Mouse (Mus musculus) embryonic facial prominence, embryonic 11.5 days (tissue): Measurements from ENCODE around the gene 9130023H24Rik. TPM values are rescaled to one million over a fixed set of nuclear protein-coding genes. Genes with fewer than 3 reads are reported as not detected.
A peak's percentile ranks its signal among the peaks of the same experiment; 100 is the strongest.

ENCODE experiments used
- ATAC-seq: fragments of 200-750 bp; cut with Nextera tagmentation; replicated peaks from 2 replicates; pipeline ENCODE4 v1.8.0; 2017; ENCODE audit warnings: low read depth; ENCODE audit not compliant: insufficient number of reproducible peaks, low FRiP score, low TSS enrichment
- DNase-seq: peaks from one replicate; pipeline ENCODE4 v3.0.0-alpha.2; 2015; ENCODE audit warnings: low spot score
- H3K27ac ChIP-seq: fragments of 300-500 bp; sonication (generic); replicated peaks from 2 replicates; pipeline ENCODE4 v1.5.1; 2014; ENCODE audit warnings: mild to moderate bottlenecking, low read depth, low read length, control low read depth
- H3K27me3 ChIP-seq: fragments of 300-500 bp; sonication (generic); 2 replicates; pipeline ENCODE4 v1.6.1; 2014; ENCODE audit warnings: mild to moderate bottlenecking, low read length, moderate library complexity, mixed read lengths; ENCODE audit not compliant: control insufficient read depth, insufficient read depth
- H3K36me3 ChIP-seq: fragments of 300-500 bp; sonication (generic); replicated peaks from 2 replicates; pipeline ENCODE4 v1.6.1; 2014; ENCODE audit warnings: low read depth, mild to moderate bottlenecking, low read length, moderate library complexity, mixed read lengths; ENCODE audit not compliant: control insufficient read depth, insufficient read depth
- H3K4me1 ChIP-seq: fragments of 300-500 bp; sonication (generic); 2 replicates; pipeline ENCODE4 v1.6.1; 2014; ENCODE audit warnings: low read length, mixed read lengths; ENCODE audit not compliant: control insufficient read depth, insufficient read depth
- H3K4me2 ChIP-seq: fragments of 300-500 bp; sonication (generic); 2 replicates; pipeline ENCODE4 v1.6.1; 2014; ENCODE audit warnings: low read depth, mild to moderate bottlenecking, control low read depth, low read length, moderate library complexity
- H3K4me3 ChIP-seq: fragments of 300-500 bp; sonication (generic); 2 replicates; pipeline ENCODE4 v1.5.1; 2014; ENCODE audit warnings: low read depth, low read length, control low read depth
- H3K9ac ChIP-seq: fragments of 300-500 bp; sonication (generic); replicated peaks from 2 replicates; pipeline ENCODE4 v1.6.1; 2014; ENCODE audit warnings: mild to moderate bottlenecking, control low read depth, low read length
- H3K9me3 ChIP-seq: fragments of 300-500 bp; sonication (generic); replicated peaks from 2 replicates; pipeline ENCODE4 v1.6.1; 2016; ENCODE audit warnings: mild to moderate bottlenecking, low read length, inconsistent platforms, mixed read lengths; ENCODE audit not compliant: control insufficient read depth
- WGBS: fragments of 180-500 bp; shearing (Covaris S2); extraction: QIAGEN DNeasy Blood & Tissue Kit; methylation state at CpG from one replicate; pipeline ENCODE4 v1.1.7; 2014; 5-methylcytosine and 5-hydroxymethylcytosine counted together
- polyA plus RNA-seq: library from polyadenylated mRNA; unstranded; fragments of >200 nt; fragmentation: Nextera tagmentation; extraction: Ambion mirVana; gene quantifications from 2 replicates; pipeline ENCODE4 v1.2.1, GENCODE M21; 2014

The 9130023H24Rik gene
- polyA plus RNA-seq, 1 experiment from 2014 or later = 10.9 TPM

GRCm38 (mm10) chr7:128252609-128253008, 14.8 kb upstream of the 9130023H24Rik start:
- H3K9ac ChIP-seq = peak overlapping the region; percentile 33
- H3K36me3 ChIP-seq = no peaks in the 10 kb centered on the region
- no peaks in the 10 kb centered on the region for H3K27me3 ChIP-seq
- DNase-seq (peak; percentile 72), ATAC-seq (peak; percentile 60; the same call in 1 of the 2 replicates)
- H3K4me1 ChIP-seq = no peaks in the 10 kb centered on the region
- H3K9me3 ChIP-seq = no peaks in the 10 kb centered on the region
- H3K4me3 ChIP-seq = peak overlapping the region; percentile 25
- H3K27ac ChIP-seq = no peak overlapping the region
- 11% methylated on average over 24 of the region's 24 CpGs for WGBS
- peak overlapping the region; percentile 46 for H3K4me2 ChIP-seq

- Histone ChIP-seq H3K9ac (no peak overlapping the region; the same call in 1 of the 2 replicates), H3K4me2 (no peak overlapping the region; the same call in 1 of the 2 replicates)
These were observed 14.1 kb upstream of the 9130023H24Rik start for GRCm38 (mm10) chr7:128251946-128252345.

GRCm38 (mm10) chr7:128249998-128250397, 12.2 kb upstream of the 9130023H24Rik start:
- Histone ChIP-seq H3K4me2 (no peak overlapping the region), H3K27ac (no peak overlapping the region), H3K27me3 (no peaks in the 10 kb centered on the region), H3K9ac (no peak overlapping the region), H3K4me1 (no peaks in the 10 kb centered on the region), H3K36me3 (no peaks in the 10 kb centered on the region), H3K9me3 (no peaks in the 10 kb centered on the region), H3K4me3 (no peak overlapping the region)
- WGBS = 85% methylated on average over 5 of the region's 5 CpGs
- ATAC-seq = no peak
- DNase-seq = no peak

More at GRCm38 (mm10) chr7:128251946-128252345, 14.1 kb upstream of the 9130023H24Rik start:
- no peak overlapping the region for H3K4me3 ChIP-seq
- DNase-seq (no peak), ATAC-seq (no peak)
- H3K4me1 ChIP-seq = no peaks in the 10 kb centered on the region
- H3K36me3 ChIP-seq = no peaks in the 10 kb centered on the region
- 52% methylated on average over 12 of the region's 12 CpGs for WGBS
- no peak overlapping the region for H3K27ac ChIP-seq
- no peaks in the 10 kb centered on the region for H3K9me3 ChIP-seq
- no peaks in the 10 kb centered on the region for H3K27me3 ChIP-seq

- H3K9me3 ChIP-seq = no peaks in the 10 kb centered on the region
- H3K27ac ChIP-seq = no peak overlapping the region
- 77% methylated on average over 10 of the region's 10 CpGs for WGBS
- no peaks in the 10 kb centered on the region for H3K4me1 ChIP-seq
- no peak overlapping the region for H3K4me2 ChIP-seq
- no peaks in the 10 kb centered on the region; the same call in 1 of the 2 replicates for H3K36me3 ChIP-seq
- ATAC-seq (no peak), DNase-seq (no peak)
- no peak overlapping the region; the same call in 1 of the 2 replicates for H3K9ac ChIP-seq
- H3K27me3 ChIP-seq = no peaks in the 10 kb centered on the region
- H3K4me3 ChIP-seq = no peak overlapping the region
These were observed 10.5 kb upstream of the 9130023H24Rik start for GRCm38 (mm10) chr7:128248081-128249042.

GRCm38 (mm10) chr7:128247443-128247842, 9.6 kb upstream of the 9130023H24Rik start:
- under 1% methylated on average over 13 of the region's 13 CpGs for WGBS
- 0 out of 2 replicates have a peak overlapping the region, but pooled peaks have one; percentile 56 for H3K27ac ChIP-seq

GRCm38 (mm10) chr7:128246496-128247391, 8.9 kb upstream of the 9130023H24Rik start, which contains the start of gene Tgfb1i1:
Gene Tgfb1i1 (plus strand): TSS chr7:128246812.
- Histone ChIP-seq H3K4me2 (peak within 1 kb of the TSS; percentile 72), H3K4me3 (peak within 1 kb of the TSS; percentile 45), H3K4me1 (no peaks in the 10 kb centered on the region), H3K27ac (peak within 1 kb of the TSS; percentile 56; the same call in 1 of the 2 replicates), H3K9ac (peak within 1 kb of the TSS; percentile 72), H3K9me3 (no peaks in the 10 kb centered on the region), H3K27me3 (no peaks in the 10 kb centered on the region), H3K36me3 (no peaks in the 10 kb centered on the region; the same call in 1 of the 2 replicates)
- WGBS = 3% methylated on average over 30 of the region's 30 CpGs
- ATAC-seq = peak; percentile 31
- DNase-seq = peak; percentile 55

More at GRCm38 (mm10) chr7:128247443-128247842, 9.6 kb upstream of the 9130023H24Rik start:
- H3K4me3 ChIP-seq = peak overlapping the region; percentile 45
- peak overlapping the region; percentile 72 for H3K9ac ChIP-seq
- H3K36me3 ChIP-seq = no peaks in the 10 kb centered on the region; the same call in 1 of the 2 replicates
- no peaks in the 10 kb centered on the region for H3K27me3 ChIP-seq
- no peaks in the 10 kb centered on the region for H3K4me1 ChIP-seq
- peak; percentile 93 for DNase-seq
- no peaks in the 10 kb centered on the region for H3K9me3 ChIP-seq
- peak overlapping the region; percentile 72 for H3K4me2 ChIP-seq
- peak; percentile 57; the same call in 1 of the 2 replicates for ATAC-seq

GRCm38 (mm10) chr7:128245547-128245946, 7.7 kb upstream of the 9130023H24Rik start:
- Histone ChIP-seq H3K9ac (no peak overlapping the region), H3K4me2 (no peak overlapping the region), H3K27me3 (no peaks in the 10 kb centered on the region), H3K36me3 (no peaks in the 10 kb centered on the region; the same call in 1 of the 2 replicates), H3K9me3 (no peaks in the 10 kb centered on the region), H3K4me3 (no peak overlapping the region), H3K27ac (no peak overlapping the region), H3K4me1 (no peaks in the 10 kb centered on the region)
- WGBS = 79% methylated on average over 4 of the region's 4 CpGs
- ATAC-seq (no peak), DNase-seq (no peak)
